Mouse (Mus musculus) neural tube, embryonic 15.5 days (tissue): ENCODE measurements around the gene Wdr78. TPM values are rescaled to one million over a fixed set of nuclear protein-coding genes. Genes with fewer than 3 reads are reported as not detected.
A peak's percentile ranks its signal among the peaks of the same experiment; 100 is the strongest.

Experiments used
- ATAC-seq: fragments of 200-750 bp; cut with Nextera tagmentation; 2 replicates; pipeline ENCODE4 v1.8.0; 2017; ENCODE audit warnings: mild to moderate bottlenecking, moderate TSS enrichment, moderate library complexity; ENCODE audit not compliant: low FRiP score
- H3K27ac ChIP-seq: fragments of 300-500 bp; sonication (generic); replicated peaks from 2 replicates; pipeline ENCODE4 v1.5.1; 2015; ENCODE audit warnings: mild to moderate bottlenecking, inconsistent platforms
- H3K27me3 ChIP-seq: fragments of 300-500 bp; sonication (generic); replicated peaks from 2 replicates; pipeline ENCODE4 v1.6.1; 2015; ENCODE audit warnings: inconsistent platforms
- H3K36me3 ChIP-seq: fragments of 300-500 bp; sonication (generic); 2 replicates; pipeline ENCODE4 v1.6.1; 2015; ENCODE audit warnings: inconsistent platforms
- H3K4me1 ChIP-seq: fragments of 300-500 bp; sonication (generic); 2 replicates; pipeline ENCODE4 v1.6.1; 2015; ENCODE audit warnings: inconsistent platforms
- H3K4me2 ChIP-seq: fragments of 300-500 bp; sonication (generic); 2 replicates; pipeline ENCODE4 v1.6.1; 2015; ENCODE audit warnings: inconsistent platforms, mild to moderate bottlenecking, moderate library complexity
- H3K4me3 ChIP-seq: fragments of 300-500 bp; sonication (generic); replicated peaks from 2 replicates; pipeline ENCODE4 v1.5.1; 2015; ENCODE audit warnings: mild to moderate bottlenecking, inconsistent platforms
- H3K9ac ChIP-seq: fragments of 300-500 bp; sonication (generic); replicated peaks from 2 replicates; pipeline ENCODE4 v1.6.1; 2015; ENCODE audit warnings: mild to moderate bottlenecking, inconsistent platforms
- H3K9me3 ChIP-seq: fragments of 300-500 bp; sonication (generic); replicated peaks from 2 replicates; pipeline ENCODE4 v1.6.1; 2016; ENCODE audit warnings: inconsistent platforms
- WGBS: fragments of 180-500 bp; shearing (Covaris S2); methylation state at CpG from one replicate; pipeline ENCODE4 v1.1.7; 2015; ENCODE audit warnings: mixed read lengths; 5-methylcytosine and 5-hydroxymethylcytosine counted together
- polyA plus RNA-seq: library from polyadenylated mRNA; unstranded; fragments of >200 nt; fragmentation: Nextera tagmentation; extraction: Ambion mirVana; gene quantifications from 2 replicates; pipeline ENCODE4 v1.2.1, GENCODE M21; 2015

The Wdr78 gene
- polyA plus RNA-seq = 4.3 and 4.8 TPM in 2 replicates

GRCm38 (mm10) chr4:103114184-103115111, at the start of gene Wdr78, which contains the start of gene Mier1:
Wdr78 (minus strand) TSS chr4:103114555.
Mier1 (plus strand) TSS chr4:103114390.
- H3K4me2 ChIP-seq = peak within 1 kb of the TSS; percentile 76
- under 1% methylated on average over 65 of the region's 90 CpGs for WGBS
- peaks cover 5% of the 10 kb centered on the region for H3K36me3 ChIP-seq
- H3K4me1 ChIP-seq = peaks cover 29% of the 10 kb centered on the region
- ATAC-seq = peak; percentile 100
- H3K27ac ChIP-seq = peak within 1 kb of the TSS; percentile 100
- no peaks in the 10 kb centered on the region for H3K27me3 ChIP-seq
- H3K9ac ChIP-seq = peak within 1 kb of the TSS; percentile 73
- H3K4me3 ChIP-seq = peak within 1 kb of the TSS; percentile 92
- H3K9me3 ChIP-seq = no peaks in the 10 kb centered on the region

GRCm38 (mm10) chr4:103158781-103159180, 44.4 kb upstream of the Wdr78 start:
- no peaks in the 10 kb centered on the region for H3K27me3 ChIP-seq
- H3K36me3 ChIP-seq = peaks cover 48% of the 10 kb centered on the region
- 97% methylated on average over 4 of the region's 4 CpGs for WGBS
- H3K9ac ChIP-seq = no peak overlapping the region
- no peaks in the 10 kb centered on the region for H3K4me1 ChIP-seq
- H3K4me3 ChIP-seq = no peak overlapping the region
- H3K9me3 ChIP-seq = no peaks in the 10 kb centered on the region
- no peak overlapping the region for H3K4me2 ChIP-seq
- H3K27ac ChIP-seq = no peak overlapping the region
- ATAC-seq = no peak

DNA sequence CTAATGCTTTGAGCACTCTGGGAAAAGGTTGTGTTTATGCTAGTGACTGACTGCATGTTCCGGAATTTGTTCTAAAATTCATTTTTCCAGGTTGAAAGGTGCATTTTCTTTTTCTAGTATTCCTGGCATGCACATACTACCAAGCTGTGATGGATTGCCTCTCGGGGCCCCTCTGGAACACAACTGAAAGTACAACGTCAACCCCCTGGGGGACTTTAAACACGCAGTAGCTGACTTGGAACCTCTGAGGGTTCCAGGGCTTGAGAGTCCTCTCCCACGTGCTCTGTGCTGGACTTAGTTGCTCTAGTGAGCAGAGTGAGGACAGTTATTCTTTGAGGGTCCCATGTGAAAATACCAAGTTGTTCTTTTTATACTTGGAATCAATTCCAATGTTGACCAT, 37.6 kb upstream of the Wdr78 start:
- ATAC-seq = no peak
- Histone ChIP-seq H3K4me3 (no peak overlapping the region), H3K27ac (no peak overlapping the region), H3K9me3 (no peaks in the 10 kb centered on the region), H3K4me2 (no peak overlapping the region), H3K36me3 (peaks cover 59% of the 10 kb centered on the region), H3K4me1 (no peaks in the 10 kb centered on the region), H3K27me3 (no peaks in the 10 kb centered on the region), H3K9ac (no peak overlapping the region)
- 80% methylated on average over 5 of the region's 5 CpGs for WGBS

DNA sequence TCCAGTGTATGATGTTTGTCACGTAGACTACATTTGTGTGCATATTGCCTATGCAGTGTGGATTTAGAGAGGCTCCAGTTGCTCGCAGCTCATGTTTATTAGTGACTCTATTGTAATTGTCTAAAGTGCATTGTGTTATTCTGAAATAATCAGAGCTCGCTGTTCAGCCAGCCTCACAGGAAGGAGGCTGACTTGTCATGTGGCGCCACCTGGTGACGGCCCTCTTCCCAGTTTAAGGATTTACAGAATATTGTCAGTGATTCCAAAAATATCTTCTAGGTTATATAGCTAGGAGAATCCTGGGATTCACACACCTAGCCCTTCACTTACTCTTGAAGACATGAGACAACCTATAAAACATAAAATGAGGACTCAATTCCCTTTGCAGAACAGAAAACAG, 32.0 kb upstream of the Wdr78 start:
- H3K4me1 ChIP-seq = no peaks in the 10 kb centered on the region
- H3K4me2 ChIP-seq = no peak overlapping the region
- no peak overlapping the region for H3K27ac ChIP-seq
- no peak overlapping the region for H3K9ac ChIP-seq
- H3K4me3 ChIP-seq = no peak overlapping the region
- 38% methylated on average over 5 of the region's 5 CpGs for WGBS
- H3K27me3 ChIP-seq = no peaks in the 10 kb centered on the region
- peaks cover 43% of the 10 kb centered on the region for H3K36me3 ChIP-seq
- no peak for ATAC-seq
- no peaks in the 10 kb centered on the region for H3K9me3 ChIP-seq

- no peak overlapping the region for H3K4me3 ChIP-seq
- 81% methylated on average over 1 of the region's 1 CpGs for WGBS
- ATAC-seq = no peak
- no peaks in the 10 kb centered on the region for H3K27me3 ChIP-seq
- no peaks in the 10 kb centered on the region for H3K9me3 ChIP-seq
- H3K36me3 ChIP-seq = peaks cover 18% of the 10 kb centered on the region
- no peak overlapping the region for H3K4me2 ChIP-seq
- no peak overlapping the region for H3K9ac ChIP-seq
- H3K27ac ChIP-seq = no peak overlapping the region
- no peaks in the 10 kb centered on the region for H3K4me1 ChIP-seq
Measured at GRCm38 (mm10) chr4:103136946-103137345, 22.6 kb upstream of the Wdr78 start.

DNA sequence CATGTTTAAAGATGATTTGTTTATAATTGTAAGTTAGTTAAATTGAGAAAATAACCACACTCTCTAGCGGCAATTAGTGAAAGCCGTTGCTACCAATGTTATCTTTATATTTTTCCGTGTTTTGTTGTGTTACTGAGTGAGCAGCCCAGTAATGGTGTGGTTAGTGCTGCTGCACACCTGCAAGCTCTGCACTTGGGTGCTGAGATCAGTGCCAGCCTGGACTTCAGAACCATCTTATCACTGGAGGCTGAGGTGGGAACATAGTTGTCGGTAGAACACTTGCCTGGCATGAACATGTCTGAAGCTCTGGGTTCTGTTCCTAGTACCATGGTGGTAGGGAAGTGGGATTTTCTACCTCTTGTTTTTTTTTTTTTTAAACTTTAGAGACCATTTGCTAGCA, 12.2 kb upstream of the Wdr78 start:
- no peak overlapping the region for H3K4me3 ChIP-seq
- H3K4me2 ChIP-seq = no peak overlapping the region
- no peak for ATAC-seq
- no peak overlapping the region for H3K27ac ChIP-seq
- no peaks in the 10 kb centered on the region for H3K4me1 ChIP-seq
- no peaks in the 10 kb centered on the region for H3K9me3 ChIP-seq
- peaks cover 3% of the 10 kb centered on the region; the same call in 1 of the 2 replicates for H3K36me3 ChIP-seq
- no peak overlapping the region for H3K9ac ChIP-seq
- WGBS = 92% methylated on average over 4 of the region's 4 CpGs
- no peaks in the 10 kb centered on the region for H3K27me3 ChIP-seq

GRCm38 (mm10) chr4:103123606-103124005, 9.3 kb upstream of the Wdr78 start:
- no peak for ATAC-seq

DNA sequence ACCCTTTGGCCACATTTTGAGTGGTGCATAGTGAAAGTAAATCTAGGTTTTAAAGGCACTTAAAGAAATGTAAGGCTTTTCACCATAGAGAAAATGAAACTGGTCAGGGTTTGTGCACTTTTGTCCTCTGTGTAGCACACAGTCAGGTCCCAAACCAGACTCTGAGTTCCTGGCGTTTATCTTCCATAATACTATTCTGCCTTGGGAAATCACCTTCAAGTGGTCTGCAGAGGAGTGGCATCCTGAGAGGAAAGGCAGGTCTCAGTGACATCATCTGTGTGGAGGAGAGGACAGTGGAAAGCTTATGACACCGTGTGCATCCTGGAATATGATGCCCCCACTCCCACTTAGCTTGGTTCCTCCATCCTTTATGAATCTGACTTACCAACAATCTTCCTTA, 8.7 kb upstream of the Wdr78 start:
- no peaks in the 10 kb centered on the region for H3K9me3 ChIP-seq
- H3K9ac ChIP-seq = no peak overlapping the region
- peaks cover 21% of the 10 kb centered on the region for H3K4me1 ChIP-seq
- WGBS = 56% methylated on average over 2 of the region's 2 CpGs
- H3K4me3 ChIP-seq = no peak overlapping the region
- H3K4me2 ChIP-seq = no peak overlapping the region
- H3K27me3 ChIP-seq = no peaks in the 10 kb centered on the region
- no peak for ATAC-seq
- H3K27ac ChIP-seq = no peak overlapping the region
- H3K36me3 ChIP-seq = no peaks in the 10 kb centered on the region

More at GRCm38 (mm10) chr4:103123606-103124005, 9.3 kb upstream of the Wdr78 start:
- no peak overlapping the region for H3K9ac ChIP-seq
- peaks cover 20% of the 10 kb centered on the region for H3K4me1 ChIP-seq
- no peaks in the 10 kb centered on the region for H3K27me3 ChIP-seq
- H3K36me3 ChIP-seq = no peaks in the 10 kb centered on the region
- H3K4me2 ChIP-seq = no peak overlapping the region
- no peaks in the 10 kb centered on the region for H3K9me3 ChIP-seq
- H3K4me3 ChIP-seq = no peak overlapping the region
- H3K27ac ChIP-seq = no peak overlapping the region

- ATAC-seq = no peak
- Histone ChIP-seq H3K9me3 (no peaks in the 10 kb centered on the region), H3K4me1 (peaks cover 23% of the 10 kb centered on the region), H3K27me3 (no peaks in the 10 kb centered on the region), H3K4me3 (no peak overlapping the region), H3K36me3 (peaks cover 5% of the 10 kb centered on the region), H3K4me2 (peak overlapping the region; percentile 89), H3K9ac (no peak overlapping the region), H3K27ac (no peak overlapping the region)
- 88% methylated on average over 9 of the region's 9 CpGs for WGBS
Measured at GRCm38 (mm10) chr4:103120874-103121389, 6.6 kb upstream of the Wdr78 start.

- no peak for ATAC-seq
- peak overlapping the region; percentile 87 for H3K4me3 ChIP-seq
- peak overlapping the region; percentile 89 for H3K4me2 ChIP-seq
- H3K36me3 ChIP-seq = peaks cover 5% of the 10 kb centered on the region
- no peak overlapping the region for H3K9ac ChIP-seq
- no peak overlapping the region for H3K27ac ChIP-seq
- 35% methylated on average over 3 of the region's 3 CpGs for WGBS
- H3K27me3 ChIP-seq = no peaks in the 10 kb centered on the region
- H3K4me1 ChIP-seq = peaks cover 27% of the 10 kb centered on the region
- no peaks in the 10 kb centered on the region for H3K9me3 ChIP-seq
Measured at GRCm38 (mm10) chr4:103120395-103120794, 6.0 kb upstream of the Wdr78 start.

- no peak for ATAC-seq
- H3K9ac ChIP-seq = peak overlapping the region; percentile 68
- no peaks in the 10 kb centered on the region for H3K27me3 ChIP-seq
- peaks cover 5% of the 10 kb centered on the region for H3K36me3 ChIP-seq
- H3K9me3 ChIP-seq = no peaks in the 10 kb centered on the region
- peak overlapping the region; percentile 87 for H3K4me3 ChIP-seq
- peak overlapping the region; percentile 88 for H3K27ac ChIP-seq
- WGBS = 16% methylated on average over 4 of the region's 4 CpGs
- H3K4me1 ChIP-seq = peaks cover 31% of the 10 kb centered on the region
- H3K4me2 ChIP-seq = peak overlapping the region; percentile 89
Measured at GRCm38 (mm10) chr4:103120028-103120384, 5.7 kb upstream of the Wdr78 start.
